Mouse (Mus musculus) bone marrow, adult 2 months (tissue): Measurements from ENCODE around the gene Tns4.

Source experiments
- CTCF ChIP-seq: fragments of 200-500 bp; IDR thresholded peaks from 2 replicates; pipeline ENCODE4 v1.5.1; 2011; ENCODE audit warnings: low read length, control low read depth; ENCODE audit not compliant: control insufficient read depth, insufficient read depth
- POLR2A ChIP-seq: fragments of 200-500 bp; IDR thresholded peaks from 2 replicates; pipeline ENCODE4 v1.6.1; 2011; ENCODE audit warnings: low read depth, mild to moderate bottlenecking, control low read depth, low read length, borderline replicate concordance; ENCODE audit not compliant: control insufficient read depth

DNA sequence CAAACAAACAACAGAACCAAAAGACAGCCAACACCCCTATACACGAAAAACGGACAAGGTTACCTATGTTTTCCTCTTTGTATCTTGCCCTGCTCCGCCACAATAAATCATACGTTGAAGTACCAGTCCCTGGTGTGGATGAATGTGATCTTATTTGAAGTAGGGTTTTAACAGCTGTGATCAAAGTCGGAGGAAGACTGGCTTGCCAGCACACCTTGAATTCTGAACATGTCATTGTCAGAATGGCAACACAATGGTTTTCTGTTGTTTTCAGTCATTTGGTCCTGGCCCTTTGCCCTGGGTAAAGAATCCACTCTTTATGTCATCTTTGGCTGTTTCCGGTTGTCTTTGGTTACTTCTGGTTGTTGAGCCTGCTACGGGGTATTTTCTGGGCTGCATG is 29.9 kb upstream of the Tns4 start:
- TF ChIP-seq CTCF (no peak), POLR2A (no peak)
